Mouse (Mus musculus) naive thymus-derived CD4-positive, alpha-beta T cell, adult 2 months (primary cell): ENCODE results near the gene Cryga.
"Not testable (repeated sequence)": the region's sequence is repeated elsewhere in the genome, so short reads cannot be mapped to it uniquely, and the experiment has no call there.

Source experiments
- DNase-seq: peaks from one replicate; pipeline ENCODE4 v3.0.0-alpha.2; 2011; ENCODE audit warnings: low read depth

Gene Cryga

GRCm38 (mm10) chr1:65090370-65090769 is 12.8 kb downstream of the Cryga start:
- DNase-seq: no peak

DNA sequence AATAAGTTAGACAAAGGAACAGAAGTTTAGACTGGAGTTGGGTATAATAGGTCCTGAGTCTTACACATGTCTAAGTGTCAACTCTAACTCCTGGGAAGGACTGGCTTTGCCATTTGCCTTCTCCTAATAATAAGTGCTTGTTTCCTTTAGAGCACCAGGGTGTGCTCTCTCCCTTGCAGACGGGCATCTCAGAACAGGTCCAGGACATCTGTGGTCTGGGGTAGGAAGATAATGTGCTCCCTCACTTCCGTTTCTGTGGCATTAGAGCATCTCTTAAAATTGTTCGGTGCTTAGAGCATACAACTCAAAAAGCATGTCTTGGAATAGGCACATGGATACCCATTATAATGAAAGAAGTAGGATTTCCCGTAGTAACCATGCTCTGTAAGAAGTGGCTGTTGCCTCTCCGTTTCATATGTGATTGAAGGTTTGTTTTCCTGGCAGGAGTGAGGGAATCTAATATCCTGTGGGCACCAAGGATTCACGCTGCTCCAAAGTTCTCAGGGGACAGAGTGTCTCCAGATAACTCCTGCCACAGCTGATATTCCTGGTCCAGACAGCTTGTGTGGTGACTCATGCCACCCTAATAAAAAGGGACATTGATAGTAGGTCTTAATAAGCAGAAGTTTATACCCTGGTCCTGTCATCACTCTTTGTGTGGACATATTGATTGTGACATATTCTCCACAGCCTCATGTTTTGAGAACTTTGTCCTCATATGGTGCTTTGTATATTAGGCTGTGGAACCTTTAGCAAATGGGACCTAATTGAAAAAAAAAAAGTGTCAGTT is 14.4 kb downstream of the Cryga start:
- DNase-seq: no peak

- DNase-seq: no peak
These were observed 21.0 kb downstream of the Cryga start, which contains the start of gene Crygb for GRCm38 (mm10) chr1:65082188-65082587. Gene Crygb, minus strand, starts transcription at chr1:65082288.

DNA sequence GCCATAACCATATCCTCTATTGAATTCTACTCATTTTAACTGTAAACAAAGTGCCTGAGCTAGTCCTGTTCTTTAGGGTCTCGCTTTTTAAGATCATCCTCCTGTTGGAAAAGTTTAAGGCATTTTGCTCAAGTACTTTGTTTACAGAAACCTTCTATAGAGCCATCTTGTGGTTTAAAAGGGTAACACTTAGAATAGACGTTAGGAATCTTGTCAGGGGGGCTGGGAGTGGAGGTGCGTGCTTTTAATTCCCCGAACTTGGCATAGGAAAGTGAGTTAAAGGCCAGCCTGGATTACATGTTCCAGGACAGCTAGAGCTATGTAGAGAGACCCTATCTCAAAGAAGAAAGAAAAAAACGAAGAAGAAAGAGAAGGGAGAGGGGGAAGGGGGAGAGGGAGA is 27.6 kb downstream of the Cryga start:
- DNase-seq: no peak

DNA sequence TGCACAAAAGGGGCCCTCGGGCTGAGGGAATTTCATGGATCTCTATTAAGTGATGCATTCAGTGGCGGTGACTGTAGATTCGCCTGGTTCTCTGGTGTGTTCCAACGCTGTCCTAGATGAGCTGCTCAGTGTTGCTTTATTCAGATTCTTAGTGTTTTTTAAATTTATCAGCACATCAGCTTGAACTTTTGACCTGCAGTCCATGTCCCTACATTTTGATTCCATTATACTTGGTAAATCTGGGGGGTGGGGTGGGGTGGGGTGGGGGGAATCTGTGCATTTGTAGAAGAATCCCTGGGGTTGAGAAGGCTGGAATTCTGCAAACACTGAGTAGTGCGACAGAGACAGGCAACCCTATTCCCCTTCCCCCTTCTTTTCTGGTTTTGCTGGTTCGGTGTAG is 29.6 kb downstream of the Cryga start, which contains the start of gene Crygc:
Gene Crygc, minus strand, starts transcription at position 101 of the 400 bp plus-strand sequence.
- no peak for DNase-seq

DNA sequence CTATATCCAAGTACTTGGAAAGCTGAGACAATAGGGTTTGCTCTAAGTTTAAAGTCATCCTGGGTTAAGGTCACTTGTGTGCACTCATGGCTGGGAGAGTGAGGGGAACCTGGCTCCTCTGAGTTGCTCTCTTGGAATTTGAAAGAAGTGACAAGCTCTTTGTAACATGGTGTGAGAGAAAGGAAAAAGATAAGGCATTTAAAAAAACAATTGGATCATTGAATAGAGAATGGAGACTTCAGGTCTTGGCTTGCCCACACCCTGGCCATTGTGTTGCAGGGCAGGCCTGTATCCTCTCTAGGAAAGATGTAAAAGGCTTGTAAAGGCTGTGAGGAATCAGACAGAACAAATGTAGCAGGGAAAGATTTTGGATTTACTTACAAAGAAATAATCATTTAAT is 35.3 kb downstream of the Cryga start:
- no peak for DNase-seq

GRCm38 (mm10) chr1:65064201-65064600 is 39.0 kb downstream of the Cryga start:
- DNase-seq: no peak

DNA sequence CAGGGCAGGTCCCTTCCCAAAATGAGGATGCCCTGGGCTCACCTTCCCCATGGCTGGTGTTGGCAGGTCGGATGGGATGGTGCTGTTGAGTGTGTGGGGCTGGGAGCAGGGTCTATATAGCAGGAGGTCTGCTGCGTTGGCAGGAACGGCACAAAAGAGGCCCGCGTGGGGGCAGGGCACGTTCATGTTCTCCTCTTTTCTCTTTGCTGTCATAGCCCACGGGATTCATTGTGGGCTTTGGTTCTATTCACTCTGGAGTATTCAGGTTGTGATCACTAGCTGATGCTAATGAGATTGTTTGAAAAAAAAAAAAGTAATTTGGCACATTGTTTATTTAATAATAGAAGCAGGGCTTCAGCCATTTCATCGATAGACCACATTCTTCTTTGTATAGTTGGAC is 39.8 kb downstream of the Cryga start, which contains the start of gene Crygd:
Gene Crygd, minus strand, starts transcription at position 101 of the 400 bp plus-strand sequence.
- no peak for DNase-seq

DNA sequence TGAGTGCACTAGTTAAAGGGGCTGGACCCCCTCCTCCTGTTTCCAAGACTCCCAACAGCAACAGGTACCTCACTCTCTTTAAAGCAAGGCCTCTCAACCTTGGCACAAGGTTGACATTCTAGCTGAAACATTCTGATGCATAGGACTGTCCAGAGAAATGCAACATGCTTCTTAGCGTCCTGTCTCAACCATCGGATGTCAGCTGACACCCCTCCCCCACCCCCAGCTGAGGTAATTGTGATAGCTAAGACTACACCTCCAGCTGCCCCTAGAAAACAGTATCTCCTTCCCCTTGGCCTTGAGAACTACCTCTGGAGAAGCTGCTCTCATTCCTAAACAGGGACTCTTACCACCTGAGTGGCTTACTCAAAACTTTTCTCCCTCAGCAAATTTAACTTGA is 51.0 kb downstream of the Cryga start:
- DNase-seq: no peak

GRCm38 (mm10) chr1:65051696-65052095 is 51.5 kb downstream of the Cryga start:
- no peak for DNase-seq

- not testable (repeated sequence) for DNase-seq
These were observed 52.2 kb downstream of the Cryga start, which contains the start of gene Cryge for GRCm38 (mm10) chr1:65050952-65051351. Gene Cryge, minus strand, starts transcription at chr1:65051149.
